Mouse (Mus musculus) adrenal gland, postnatal 25 days (tissue): ENCODE results near the gene Psmc1. TPM values are rescaled to one million over a fixed set of nuclear protein-coding genes. Genes with fewer than 3 reads are reported as not detected.
A peak's percentile ranks its signal among the peaks of the same experiment; 100 is the strongest.

Source experiments
- DNase-seq: peaks from one replicate; pipeline ENCODE4 v3.0.0; 2021; ENCODE audit warnings: mixed read lengths
- total RNA-seq: library from RNA; stranded (reverse); gene quantifications from 2 replicates; pipeline ENCODE4 v1.2.3, GENCODE M21; 2021

Psmc1 gene
- total RNA-seq, 1 experiment from 2014 or later = 236 TPM

DNA sequence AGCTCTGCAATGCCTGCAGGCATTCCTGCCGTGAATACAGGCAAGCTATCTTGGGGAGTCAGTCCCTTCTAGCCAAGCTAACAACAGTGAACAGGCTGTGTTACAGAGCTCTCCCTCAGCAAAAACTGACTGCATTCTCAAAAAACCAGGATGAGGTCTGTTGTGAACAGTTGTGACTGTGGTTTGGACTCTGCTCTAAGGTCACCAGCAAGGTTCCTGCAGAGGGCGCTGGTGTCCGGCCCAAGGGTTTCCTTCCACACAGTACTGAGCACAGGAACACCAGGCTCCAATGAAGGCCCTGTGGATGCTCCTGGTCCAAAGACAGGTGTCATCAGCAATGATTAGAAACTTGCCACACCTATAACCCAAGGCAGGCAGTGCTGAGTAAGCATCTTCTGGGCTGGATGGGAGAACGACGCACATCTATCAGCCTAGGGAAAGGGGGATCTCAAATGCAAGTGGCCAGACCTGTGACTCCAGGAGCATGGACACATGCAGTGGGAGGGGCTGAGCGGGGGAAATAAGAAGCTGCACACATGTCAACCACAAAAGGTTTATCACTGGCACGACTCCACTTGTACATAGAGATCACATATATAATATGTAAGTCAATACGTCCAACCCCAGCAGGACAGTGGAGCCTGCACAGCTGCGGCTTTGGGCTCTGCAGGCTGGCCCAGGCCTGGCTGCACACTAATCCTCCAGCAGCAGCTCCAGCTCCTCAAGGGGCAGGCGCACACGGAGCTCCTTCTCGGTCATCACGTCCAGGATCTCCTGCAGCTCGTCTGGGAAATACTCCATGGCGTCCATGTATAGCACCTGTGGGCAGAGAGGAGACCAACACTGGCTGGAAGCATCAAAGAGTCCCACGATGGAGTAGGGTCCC lies 15.2 kb downstream of the Psmc1 start:
- no peak for DNase-seq

DNA sequence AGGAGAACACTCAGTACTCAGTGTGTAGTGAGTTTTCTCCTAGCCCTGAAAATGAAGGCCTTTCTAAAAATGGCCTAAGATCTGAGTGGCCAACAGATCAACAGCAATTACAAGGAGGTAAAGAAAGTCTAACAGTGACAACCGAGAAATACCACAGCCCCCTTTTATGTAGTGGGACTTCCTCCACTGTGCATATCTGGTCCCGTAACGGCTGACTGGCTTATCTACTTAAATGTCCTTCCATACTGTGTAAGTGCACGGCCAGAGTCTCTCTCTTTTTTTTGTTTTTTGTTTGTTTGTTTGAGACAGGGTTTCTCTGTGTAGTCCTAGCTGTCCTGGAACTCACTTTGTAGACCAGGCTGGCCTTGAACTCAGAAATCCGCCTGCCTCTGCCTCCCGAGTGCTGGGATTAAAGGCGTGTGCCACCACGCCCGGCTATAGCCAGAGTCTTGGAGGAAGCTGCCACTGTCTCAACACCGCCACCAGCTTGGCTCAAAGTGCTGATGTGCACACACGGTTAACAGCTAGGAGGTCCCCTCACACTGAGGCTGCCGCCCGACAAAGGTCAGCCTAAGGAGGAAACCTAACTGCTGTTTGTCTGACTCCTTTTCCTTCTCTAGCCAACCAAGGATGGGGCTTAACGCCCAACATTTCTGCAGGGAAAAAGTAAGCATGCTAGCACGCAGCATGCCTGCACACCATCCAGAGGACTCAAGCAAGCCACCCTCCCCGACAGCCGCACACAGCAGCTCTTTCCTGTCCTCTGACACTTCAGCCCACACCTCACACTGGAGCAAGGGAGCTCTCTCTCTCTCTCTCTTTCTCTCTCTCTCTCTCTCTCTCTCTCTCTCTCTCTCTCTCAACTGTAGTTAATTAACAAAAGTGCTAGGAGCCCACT lies 17.3 kb downstream of the Psmc1 start:
- DNase-seq = no peak

DNA sequence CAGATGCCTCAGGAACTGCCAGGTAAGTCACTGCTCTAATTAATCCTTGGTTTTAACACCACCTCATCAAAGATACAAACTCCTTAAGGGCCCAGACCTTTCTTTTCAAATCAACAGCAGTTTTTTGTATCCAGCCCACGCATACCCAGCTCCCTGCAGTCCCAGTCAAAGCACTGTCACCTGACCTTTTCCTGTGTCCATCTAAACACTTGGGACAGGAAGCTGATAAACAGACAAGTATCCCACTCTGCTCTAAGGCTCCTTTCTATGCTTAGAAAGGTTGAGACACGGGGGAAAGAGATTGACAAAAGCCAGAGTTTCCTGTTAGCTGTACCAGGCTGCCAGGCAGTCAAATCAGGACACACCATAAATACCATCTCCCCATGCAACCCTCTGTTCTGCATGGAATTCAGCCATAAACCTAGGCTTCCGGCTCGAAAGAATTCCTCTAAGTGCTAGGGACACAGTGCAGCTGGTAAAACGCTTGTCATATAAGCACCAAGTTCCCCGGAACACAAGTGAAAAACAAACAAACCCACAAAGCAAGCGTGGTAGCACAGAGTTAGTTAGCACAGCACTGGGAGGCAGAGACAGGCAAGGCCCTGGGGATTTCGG lies 18.0 kb downstream of the Psmc1 start:
- DNase-seq = no peak

DNA sequence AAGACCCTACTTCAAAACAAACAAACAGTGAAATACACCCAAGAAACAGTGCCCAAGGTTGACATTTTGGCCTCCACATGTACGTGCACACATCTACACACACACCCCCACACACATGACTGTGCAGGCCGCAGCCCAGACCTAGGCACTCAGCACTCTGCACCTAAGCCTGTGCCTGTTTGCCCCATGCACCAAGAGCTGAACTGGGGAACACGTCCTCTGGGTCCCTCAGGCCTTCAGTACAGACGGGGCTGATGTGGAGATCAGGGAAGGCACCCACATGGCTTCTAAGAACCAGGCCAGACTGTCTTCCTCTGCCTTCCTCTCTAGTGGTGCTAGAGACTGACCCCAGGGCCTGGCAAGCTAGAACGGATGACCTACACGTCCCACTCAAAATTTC lies 18.6 kb downstream of the Psmc1 start:
- DNase-seq = no peak

DNA sequence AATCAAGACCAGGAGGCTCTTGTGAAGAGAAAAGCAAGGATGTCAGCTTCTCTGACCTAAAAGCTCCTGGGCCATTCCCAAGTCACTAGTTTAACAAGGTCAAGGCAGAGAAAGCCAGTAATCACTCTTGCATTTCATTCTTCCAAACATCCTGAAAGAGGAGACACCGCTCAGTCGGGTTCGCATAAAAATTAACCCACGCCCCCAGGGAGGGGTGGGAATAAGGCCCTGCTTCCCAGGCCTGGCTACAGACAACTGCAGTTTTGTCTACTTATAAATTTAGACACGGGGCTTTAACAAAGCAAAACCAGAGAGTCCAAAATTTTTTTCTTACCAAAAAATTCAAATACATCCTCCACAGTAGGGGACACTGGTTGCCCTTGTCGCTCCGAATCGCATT lies 19.0 kb downstream of the Psmc1 start:
- no peak for DNase-seq

DNA sequence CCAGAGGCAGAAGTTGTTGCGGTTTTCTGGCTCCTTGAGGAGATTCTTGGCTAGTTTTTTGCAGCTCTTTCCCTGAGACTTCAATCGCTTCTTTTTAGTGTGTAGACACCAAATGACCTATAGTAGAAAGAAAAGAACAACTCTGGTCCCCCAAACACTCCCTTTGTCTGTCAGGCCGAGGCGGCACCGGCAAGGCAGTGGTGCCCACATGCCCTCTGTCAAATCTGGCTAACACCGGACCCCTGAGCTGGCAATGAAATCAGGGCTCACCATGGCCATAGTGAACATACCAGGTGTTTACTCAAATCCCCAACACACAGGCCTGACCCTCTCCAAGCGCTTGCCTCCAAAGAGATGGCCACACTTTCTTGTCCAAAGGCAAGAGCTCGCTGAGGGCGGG lies 21.2 kb downstream of the Psmc1 start:
- DNase-seq = no peak

DNA sequence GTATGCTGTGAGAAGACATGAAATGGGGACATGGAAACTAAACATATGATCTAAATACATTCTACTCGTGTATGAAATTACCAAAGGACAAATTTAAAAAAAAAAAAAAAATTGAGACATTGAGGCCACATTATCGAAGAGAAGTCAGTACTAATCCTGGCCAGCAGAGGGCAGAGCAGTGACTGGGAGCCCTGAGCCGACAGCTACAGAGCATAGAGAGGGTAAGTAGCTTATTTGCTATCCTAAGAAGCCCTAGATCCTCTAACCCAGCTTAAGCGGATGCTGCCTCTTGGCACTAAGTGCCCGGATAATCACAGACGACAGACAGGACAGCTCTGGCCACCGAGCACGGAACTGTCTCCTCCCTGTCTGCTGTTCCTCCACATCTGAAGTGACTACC lies 21.7 kb downstream of the Psmc1 start:
- DNase-seq = peak; percentile 68

DNA sequence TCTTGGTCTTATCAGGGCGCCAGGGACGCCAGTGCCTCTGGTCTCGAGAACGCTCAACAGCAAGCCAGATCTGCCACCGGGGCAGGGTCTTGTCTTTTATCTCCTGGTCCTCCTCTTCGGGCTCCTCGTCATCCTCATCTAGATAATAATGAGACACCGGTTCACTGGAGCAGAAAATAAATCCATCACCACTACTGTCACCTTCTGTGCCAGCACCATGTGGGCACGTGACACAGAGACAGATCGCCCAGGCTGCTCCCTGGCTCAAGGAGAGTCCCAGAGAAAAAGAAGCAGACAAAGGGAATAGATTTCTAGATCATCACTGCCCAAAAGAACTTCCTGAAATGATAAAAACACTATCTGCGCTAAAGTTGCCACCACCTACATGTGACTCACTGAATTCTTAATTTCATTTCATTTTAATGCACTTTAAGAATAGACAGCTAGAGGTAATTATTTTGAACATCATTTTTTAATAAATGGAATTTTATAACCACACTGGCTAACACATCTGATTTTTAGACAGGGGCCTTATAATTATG lies 24.5 kb downstream of the Psmc1 start:
- DNase-seq = no peak

DNA sequence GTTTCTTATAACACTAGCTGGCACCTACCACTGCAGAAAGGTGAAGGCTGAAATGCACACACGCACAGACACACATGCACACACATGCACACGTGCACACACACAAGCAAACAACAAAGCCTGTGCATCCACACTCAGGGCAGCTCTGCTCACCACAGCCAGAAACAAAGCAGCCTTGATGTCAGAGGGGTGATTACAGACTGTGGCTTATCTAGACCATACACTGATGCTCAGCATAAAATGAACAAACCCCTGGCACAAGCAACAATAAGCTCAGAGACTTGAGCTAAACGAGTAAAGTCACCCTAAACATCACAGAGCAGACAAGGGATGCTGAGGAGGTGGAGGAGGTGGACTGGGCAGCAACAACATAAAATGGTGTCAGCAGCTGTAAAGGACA lies 25.2 kb downstream of the Psmc1 start:
- DNase-seq = no peak

DNA sequence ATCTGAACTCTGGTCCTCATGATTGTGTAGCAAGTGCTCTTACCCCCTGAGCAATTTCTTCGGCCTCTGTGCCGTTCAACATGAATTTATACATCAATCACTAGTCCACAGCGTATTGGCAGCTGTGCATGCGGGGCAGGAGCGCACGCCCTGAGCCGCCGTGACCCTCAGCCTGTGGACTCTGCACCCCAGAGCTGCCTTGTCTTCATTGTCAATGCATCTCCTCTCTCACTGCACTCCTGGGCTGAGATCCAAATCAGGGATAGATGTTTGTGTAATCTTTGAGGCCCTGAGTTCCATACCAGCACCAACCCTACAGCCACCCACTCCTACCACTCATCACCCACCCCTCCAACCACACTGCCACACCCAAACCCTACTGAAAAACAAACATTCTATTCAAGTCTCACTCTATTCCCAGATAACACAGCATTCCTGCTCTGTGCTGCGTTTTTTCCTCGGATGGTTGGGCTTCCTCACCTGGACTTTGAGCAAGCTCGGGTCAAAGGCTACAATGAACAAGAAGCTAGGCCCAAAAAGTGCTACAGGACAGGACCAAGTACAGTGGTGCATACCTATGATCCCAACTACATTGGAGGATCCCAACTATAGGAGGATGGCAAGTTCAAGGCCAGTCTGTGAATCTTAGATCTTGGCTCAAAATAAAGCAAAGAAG lies 33.0 kb downstream of the Psmc1 start:
- no peak for DNase-seq

DNA sequence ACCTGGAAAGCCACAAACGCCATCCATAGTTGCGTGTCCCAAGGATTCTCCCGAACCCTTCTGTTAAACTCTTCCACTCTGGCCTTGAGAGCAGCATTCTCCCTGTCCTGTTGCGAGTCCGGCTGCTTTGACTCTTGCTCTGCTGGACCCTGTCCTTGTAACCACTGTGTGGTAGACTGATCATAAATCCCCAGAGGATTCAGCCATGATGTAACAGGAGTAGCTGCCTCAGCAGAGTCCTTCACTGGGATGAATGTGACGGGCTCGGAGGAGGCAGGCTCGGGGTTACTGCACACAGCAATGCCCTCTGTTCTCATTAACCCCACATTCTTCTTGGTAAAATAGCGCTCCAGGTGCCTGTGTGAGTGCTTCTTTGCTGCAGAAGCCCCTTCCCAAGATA lies 33.8 kb downstream of the Psmc1 start:
- peak; percentile 53 for DNase-seq

DNA sequence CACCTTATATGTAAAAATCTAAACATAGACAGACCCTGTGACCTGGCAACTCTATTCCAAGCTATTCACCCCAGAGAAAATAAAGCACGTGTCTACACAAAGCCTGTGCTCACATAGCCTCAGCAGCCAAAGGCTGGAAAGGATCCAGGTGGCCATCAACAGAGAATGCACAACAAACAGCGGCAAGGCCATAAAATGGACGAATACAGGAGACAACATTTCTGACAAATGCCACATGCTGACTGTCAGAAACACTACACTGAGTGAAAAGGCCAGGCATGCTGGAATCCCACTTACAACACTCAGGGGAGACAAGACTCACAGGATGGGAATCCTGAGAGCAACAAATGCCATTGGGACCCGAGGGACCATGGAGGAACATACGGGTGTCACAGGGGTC lies 34.3 kb downstream of the Psmc1 start:
- DNase-seq = peak; percentile 39

DNA sequence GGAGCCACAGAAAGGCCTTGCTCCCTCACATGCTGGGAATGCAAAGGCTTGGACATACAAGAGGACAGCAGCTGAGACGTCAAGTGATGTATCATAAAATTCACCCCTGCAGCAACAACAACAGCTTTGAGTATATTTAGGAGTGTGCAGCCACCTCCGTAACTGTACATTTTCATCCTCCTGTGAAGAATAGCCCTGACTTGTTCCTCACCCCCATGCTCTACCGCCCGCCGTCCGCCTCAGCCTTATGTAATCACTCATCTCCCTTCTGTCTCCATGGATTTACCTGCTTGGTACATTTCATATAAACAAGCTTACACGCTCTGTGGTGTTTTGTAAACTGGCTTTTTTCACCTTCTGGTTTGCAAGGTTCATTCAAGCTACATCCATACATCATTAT lies 42.5 kb downstream of the Psmc1 start:
- no peak for DNase-seq

DNA sequence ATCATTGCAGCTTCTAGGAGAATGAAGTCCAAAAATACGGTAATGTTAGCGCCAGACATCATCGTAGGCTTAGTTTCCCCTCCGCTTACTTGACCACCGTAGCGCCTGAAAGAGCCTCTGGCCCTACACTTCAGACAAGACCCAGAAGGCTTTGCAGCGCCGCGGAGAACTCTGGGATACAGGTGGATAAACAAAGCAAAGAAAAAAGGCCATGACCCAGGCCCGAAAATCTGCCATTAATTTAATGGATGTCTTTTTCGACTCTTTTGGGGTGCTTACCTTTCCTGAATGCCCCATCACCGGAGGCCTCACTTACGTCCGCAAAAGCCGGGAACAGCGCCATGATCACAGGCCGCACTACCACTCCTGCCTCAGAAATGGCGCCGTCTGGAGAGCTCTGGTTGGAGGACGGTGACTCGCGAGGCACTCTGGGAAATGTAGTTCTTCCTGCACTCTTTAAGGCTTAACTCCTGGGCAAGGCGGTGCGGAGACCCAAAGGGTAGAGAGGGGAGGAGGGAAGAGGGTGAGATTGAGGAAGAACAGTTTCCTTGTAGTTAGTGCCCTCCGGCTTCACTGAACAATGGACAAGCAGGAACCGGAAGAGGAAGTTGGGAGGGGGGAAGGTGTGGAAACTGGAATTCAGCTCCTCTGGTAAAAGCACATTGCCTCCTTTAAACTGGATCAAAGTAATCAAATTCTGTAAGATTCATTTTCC lies 49.5 kb downstream of the Psmc1 start, which contains the start of gene Nrde2:
Gene Nrde2 (minus strand): TSS at position 393 of the 715 bp plus-strand sequence.
- DNase-seq = peak; percentile 80

DNA sequence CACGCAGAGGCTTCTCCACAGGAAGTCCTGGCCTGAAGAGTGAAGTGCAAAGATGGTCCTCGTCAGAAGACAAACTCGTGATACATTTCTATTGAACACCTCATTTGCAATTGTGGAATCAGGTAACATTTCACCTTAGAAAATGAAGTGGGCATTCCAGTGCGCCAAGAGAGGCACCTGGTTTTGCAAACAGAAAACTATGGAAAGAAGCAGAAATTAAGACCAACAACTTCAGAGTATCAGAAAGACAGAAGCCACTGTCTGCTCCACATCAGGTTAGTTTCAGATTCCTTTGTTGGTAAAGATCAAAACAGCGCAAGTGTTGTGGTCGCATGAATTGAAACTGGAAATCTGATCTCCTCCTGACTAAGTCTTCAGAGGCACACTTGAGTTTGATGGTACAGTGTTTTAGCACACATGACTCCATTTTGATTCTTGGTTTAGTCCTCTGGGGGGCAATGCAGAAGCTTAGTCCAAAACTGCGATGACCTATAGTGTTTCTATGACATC lies 55.1 kb downstream of the Psmc1 start:
- no peak for DNase-seq

DNA sequence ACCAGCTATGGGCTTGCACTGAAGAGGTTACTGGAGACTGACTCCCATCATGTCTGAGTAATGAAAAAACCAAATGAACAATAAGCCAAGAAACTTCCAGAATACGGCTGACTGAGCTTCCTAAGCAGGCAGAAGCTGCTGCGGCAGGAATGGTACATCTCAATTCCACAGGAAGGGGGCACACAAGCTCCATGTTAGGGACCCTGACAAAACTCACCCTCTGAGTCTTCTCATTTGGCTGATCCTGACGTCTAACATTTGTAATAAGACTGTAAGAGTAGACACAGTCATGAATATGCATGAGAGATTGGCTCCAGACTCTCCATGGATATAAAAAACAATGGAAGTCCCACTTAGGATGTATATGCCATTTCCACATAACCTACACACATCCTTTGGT lies 56.2 kb downstream of the Psmc1 start:
- DNase-seq = no peak

DNA sequence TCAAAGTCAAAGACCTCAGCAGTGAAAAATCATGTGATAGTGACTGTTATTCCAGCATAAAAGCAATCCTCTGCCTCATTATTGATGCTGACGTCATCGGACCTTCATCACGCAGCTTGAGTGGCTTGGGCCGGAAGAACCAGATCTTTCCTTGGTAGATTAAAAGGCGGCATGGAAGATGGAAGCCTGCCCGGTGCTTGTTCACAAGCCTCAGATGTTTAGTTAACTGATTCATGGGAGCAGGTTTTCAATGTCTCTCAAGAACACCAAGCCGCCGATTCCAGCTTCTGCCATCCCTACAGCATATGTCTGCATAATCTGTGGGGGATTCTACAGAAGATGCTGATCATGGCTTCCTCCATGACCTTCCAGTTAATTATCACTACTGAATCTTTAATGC lies 57.0 kb downstream of the Psmc1 start:
- no peak for DNase-seq

DNA sequence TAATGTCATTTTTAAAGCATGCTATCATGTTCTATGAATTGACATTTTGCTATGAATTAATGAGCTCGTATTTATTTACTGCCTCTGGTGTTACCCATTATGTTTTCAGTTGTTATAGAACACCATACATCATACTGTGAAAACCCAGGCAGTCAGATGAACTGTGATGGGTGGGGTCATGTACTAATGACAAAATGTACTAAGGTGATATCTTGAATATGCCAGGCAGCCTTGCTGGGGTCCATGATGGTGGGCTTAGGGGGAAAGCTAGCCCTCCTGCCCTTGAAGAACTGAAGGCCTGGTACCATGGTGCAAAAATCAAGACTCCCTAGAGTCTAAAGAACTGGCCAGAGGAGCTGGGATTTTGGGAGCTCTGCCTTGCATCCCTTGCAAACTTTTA lies 57.5 kb downstream of the Psmc1 start:
- no peak for DNase-seq

DNA sequence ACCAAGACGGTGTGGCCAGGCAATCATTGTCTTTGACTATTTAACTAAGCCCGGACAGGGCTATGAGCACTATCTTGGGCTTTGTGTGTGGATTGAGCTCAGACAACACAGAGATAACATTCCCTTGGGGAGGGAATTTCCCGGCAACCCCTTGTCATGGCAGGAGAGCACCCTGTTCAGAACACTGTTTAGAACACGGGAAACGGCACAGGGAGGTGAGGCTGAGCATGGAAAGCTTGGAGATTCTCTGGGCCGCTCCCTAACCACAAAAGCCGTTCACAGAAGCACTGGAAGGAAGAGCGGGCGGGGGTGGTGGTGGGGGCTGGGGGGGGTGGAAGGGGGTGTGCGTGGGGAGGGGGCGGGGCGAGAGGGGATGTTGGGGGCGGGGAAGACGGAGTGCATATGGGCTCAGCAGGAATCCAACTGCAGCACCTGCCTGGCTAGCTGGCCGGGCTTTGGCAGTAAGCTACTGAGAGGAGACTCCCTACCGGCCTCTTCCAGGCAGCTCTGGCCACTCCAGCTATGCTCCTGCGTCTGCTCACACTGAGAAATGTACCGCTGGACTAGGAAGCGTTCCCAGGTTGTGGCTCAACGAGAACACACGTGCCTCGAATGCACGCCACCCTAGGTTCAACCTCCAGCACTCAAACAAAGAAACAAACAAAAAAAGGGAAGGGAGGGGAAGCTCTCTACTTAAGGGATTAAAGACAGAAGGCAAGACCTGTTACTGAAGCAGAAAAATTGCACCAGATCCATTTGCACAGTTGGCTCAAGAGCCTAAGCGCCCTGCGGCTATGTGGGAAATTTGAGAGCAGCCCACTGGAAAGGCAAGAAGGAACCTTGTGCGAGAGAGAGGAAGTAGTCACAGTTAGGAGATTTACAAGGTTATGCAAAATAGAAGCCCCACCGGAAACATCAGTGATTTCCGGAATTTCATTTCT lies 58.2 kb downstream of the Psmc1 start:
- peak; percentile 30 for DNase-seq

DNA sequence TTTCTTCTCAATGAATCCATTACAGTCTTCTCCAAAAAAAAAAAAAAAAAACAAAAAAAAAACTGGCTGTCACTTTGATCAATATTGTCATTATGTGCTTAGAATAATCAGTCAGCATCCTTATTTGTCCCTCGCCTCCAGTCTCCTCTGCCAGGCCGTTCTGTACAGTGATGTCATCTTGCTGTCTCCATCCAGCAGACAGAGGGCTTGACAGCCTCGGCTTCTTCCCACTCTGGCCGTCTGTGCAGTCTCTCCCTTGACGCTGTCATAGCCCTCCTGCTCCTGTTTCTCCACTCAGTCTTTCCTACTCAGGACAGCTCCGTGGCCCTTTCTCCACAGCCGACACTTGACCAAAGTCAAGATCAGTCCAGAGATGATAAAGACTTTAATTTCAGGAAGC lies 62.5 kb downstream of the Psmc1 start:
- no peak for DNase-seq
